Mouse (Mus musculus) heart, adult 2 months (tissue): ENCODE data around the gene Ssbp3. TPM values are rescaled to one million over a fixed set of nuclear protein-coding genes. Genes with fewer than 3 reads are reported as not detected.

Experiments
- DNase-seq, 2 experiments: peaks; one replicate each; pipeline ENCODE4 v3.0.0; 2021
- H3K27ac ChIP-seq: fragments of 200-600 bp; 2 replicates; pipeline ENCODE4 v1.8.1; 2022
- H3K27me3 ChIP-seq: fragments of 200-500 bp; 2 replicates; pipeline ENCODE4 v1.6.1; 2012; ENCODE audit warnings: mild to moderate bottlenecking, low read length, inconsistent platforms, mixed read lengths; ENCODE audit not compliant: control insufficient read depth, insufficient read depth
- H3K36me3 ChIP-seq: fragments of 200-500 bp; 2 replicates; pipeline ENCODE4 v1.6.1; 2012; ENCODE audit warnings: low read length, inconsistent platforms; ENCODE audit not compliant: control insufficient read depth, insufficient read depth
- H3K4me1 ChIP-seq: fragments of 200-500 bp; 2 replicates; pipeline ENCODE4 v1.6.1; 2011; ENCODE audit warnings: low read length; ENCODE audit not compliant: control insufficient read depth, insufficient read depth
- H3K4me3 ChIP-seq: fragments of 200-600 bp; 2 replicates; pipeline ENCODE4 v1.8.1; 2022
- H3K79me2 ChIP-seq: fragments of 200-500 bp; replicated peaks from 2 replicates; pipeline ENCODE4 v1.6.1; 2012; ENCODE audit warnings: mild to moderate bottlenecking, inconsistent platforms, low read length, moderate library complexity, mixed read lengths; ENCODE audit not compliant: control insufficient read depth, insufficient read depth
- H3K9ac ChIP-seq: fragments of 200-500 bp; 2 replicates; pipeline ENCODE4 v1.6.1; 2012; ENCODE audit warnings: low read depth, mild to moderate bottlenecking, control low read depth, inconsistent platforms, low read length, mixed read lengths
- CTCF ChIP-seq: fragments of 200-600 bp; IDR thresholded peaks from 2 replicates; pipeline ENCODE4 v1.8.1; 2022; ENCODE audit warnings: antibody characterized with exemption, mild to moderate bottlenecking, moderate library complexity
- EP300 ChIP-seq: fragments of 200-500 bp; IDR thresholded peaks from 2 replicates; pipeline ENCODE4 v1.6.1; 2011; ENCODE audit warnings: low read depth, low read length, control low read depth; ENCODE audit not compliant: insufficient read depth
- POLR2A ChIP-seq: fragments of 200-500 bp; IDR thresholded peaks from 2 replicates; pipeline ENCODE4 v1.6.1; 2011; ENCODE audit warnings: mild to moderate bottlenecking, low read depth, low read length, control low read depth; ENCODE audit not compliant: insufficient read depth
- WGBS: fragments of 180-500 bp; shearing (Covaris S2); methylation state at CpG from one replicate; pipeline ENCODE4 v1.1.7; 2018; 5-methylcytosine and 5-hydroxymethylcytosine counted together
- intact Hi-C: fragments of 180-260 bp; cut with DNase I; formaldehyde crosslinking; loops from one replicate; pipeline ENCODE4 v1.15.1; 2025
- polyA plus RNA-seq: library from polyadenylated mRNA; depleted of rRNA; stranded (reverse); fragments of >200 nt; gene quantifications from 2 replicates; pipeline ENCODE4 v1.2.3, GENCODE M21; 2012
- total RNA-seq, 2 experiments: library from RNA; stranded (reverse); gene quantifications; 2 replicates each; pipeline ENCODE4 v1.2.3; 2021

The Ssbp3 gene
- total and polyA plus RNA-seq, 3 experiments = 26.1 to 39.0 (median 37.3) TPM

DNA sequence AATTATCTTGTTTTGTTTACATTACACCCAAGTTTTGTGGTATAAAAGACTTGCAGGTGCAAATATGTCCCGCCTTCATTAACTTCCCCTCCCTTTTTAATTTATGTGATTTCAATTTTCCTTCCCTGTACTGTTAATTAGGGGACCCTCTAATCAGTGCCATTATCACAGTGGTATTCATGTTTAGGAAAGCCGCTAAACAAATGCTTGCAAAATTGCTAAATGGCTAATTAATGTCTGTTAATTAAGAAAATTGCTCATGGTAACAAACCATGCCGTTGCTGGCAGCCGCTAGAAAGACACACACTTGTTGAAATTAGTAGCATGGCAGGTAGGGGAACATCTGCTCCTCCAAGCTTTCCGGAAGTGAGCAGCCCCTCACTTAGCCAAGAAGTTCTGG, 114.9 kb downstream of the Ssbp3 start:
- TF ChIP-seq EP300 = no peak
- TF ChIP-seq POLR2A = no peak
- TF ChIP-seq CTCF = no peak
- intact Hi-C loops = no loop called here
- WGBS = 93% methylated on average over 5 of the region's 5 CpGs
- Histone ChIP-seq H3K27me3 (no peaks in the 10 kb centered on the region), H3K27ac (no peak overlapping the region), H3K79me2 (no peaks in the 10 kb centered on the region), H3K4me1 (peaks cover 3% of the 10 kb centered on the region), H3K4me3 (no peak overlapping the region), H3K9ac (no peak overlapping the region), H3K36me3 (no peaks in the 10 kb centered on the region)
- no peak for DNase-seq

DNA sequence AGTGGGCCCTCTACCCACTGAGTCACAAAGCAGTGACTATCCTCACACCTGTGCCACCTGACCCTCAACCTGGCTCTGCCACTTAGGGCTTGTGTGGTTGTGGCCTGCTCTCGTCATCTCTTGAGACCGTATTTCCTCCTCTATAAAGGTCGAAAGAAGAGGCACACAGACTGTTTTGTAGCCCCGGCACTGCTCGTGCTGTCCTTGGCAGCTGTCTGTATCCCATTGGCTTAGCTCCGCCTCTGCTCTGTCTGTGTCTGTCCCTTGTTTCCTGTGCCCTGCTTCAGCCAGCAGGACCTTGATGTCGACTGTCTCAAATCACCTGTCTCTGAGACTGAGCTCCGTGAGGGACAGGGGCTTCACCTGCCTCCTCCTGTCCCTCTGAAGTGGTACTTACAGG, 116.0 kb downstream of the Ssbp3 start:
- Histone ChIP-seq H3K27ac (no peak overlapping the region; the same call in 1 of the 2 replicates), H3K4me3 (no peak overlapping the region), H3K27me3 (no peaks in the 10 kb centered on the region), H3K9ac (no peak overlapping the region), H3K4me1 (peaks cover 3% of the 10 kb centered on the region), H3K36me3 (no peaks in the 10 kb centered on the region), H3K79me2 (no peaks in the 10 kb centered on the region)
- peak in 1 of 2 experiments; percentile 31 for DNase-seq
- 16% methylated on average over 8 of the region's 8 CpGs for WGBS
- 0 out of 2 replicates have a peak, but pooled peaks have one; percentile 12 for TF ChIP-seq EP300
- no peak for TF ChIP-seq POLR2A
- TF ChIP-seq CTCF = no peak
- intact Hi-C loops = no loop called here

DNA sequence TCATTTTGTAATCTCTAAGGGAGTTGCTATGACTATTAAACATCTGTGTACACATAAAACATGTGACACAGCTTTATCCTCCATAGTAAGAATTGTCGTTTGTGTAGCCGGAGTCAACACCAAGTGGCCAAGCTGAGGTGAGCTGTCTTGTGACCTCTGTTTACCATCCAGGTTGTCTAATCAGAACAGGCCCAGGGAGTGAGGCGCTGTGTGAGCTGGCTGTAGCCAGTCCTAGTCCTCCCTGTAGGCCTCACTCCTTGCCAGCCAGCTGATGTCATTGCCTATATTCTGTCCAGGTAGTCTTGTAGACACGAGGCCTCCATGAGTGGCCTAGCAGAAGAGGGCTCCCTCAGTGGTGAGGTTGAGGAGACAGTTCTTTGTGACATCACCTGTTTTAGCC, 125.2 kb downstream of the Ssbp3 start:
- 57% methylated on average over 4 of the region's 4 CpGs for WGBS
- DNase-seq = no peak
- intact Hi-C loops = no loop called here
- H3K4me3 ChIP-seq = no peak overlapping the region
- H3K79me2 ChIP-seq = no peaks in the 10 kb centered on the region
- no peak for TF ChIP-seq POLR2A
- no peak for TF ChIP-seq CTCF
- no peak for TF ChIP-seq EP300
- no peaks in the 10 kb centered on the region for H3K27me3 ChIP-seq
- no peaks in the 10 kb centered on the region for H3K36me3 ChIP-seq
- H3K27ac ChIP-seq = no peak overlapping the region
- no peak overlapping the region for H3K9ac ChIP-seq
- H3K4me1 ChIP-seq = no peaks in the 10 kb centered on the region

DNA sequence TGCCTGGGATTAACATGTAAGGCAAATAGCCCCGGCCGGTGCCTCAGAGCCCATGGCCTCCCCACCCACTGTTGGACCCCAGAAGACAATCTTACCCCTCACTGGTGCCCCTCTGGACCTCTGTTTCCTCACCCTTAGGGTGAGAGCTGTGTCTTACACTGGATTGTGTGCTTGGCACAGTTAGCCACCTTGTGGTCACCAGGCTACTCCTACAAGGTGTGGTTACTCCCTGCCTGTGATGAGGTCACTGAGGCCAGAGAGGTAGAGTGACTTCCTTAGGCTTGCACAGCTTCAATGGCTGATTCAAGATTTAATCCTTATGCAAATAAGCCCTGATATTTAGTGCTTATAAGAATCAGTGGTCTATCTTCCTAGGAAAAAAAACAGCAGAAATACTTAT, 126.5 kb downstream of the Ssbp3 start:
- H3K36me3 ChIP-seq = no peaks in the 10 kb centered on the region
- DNase-seq = no peak
- TF ChIP-seq CTCF (no peak), POLR2A (no peak), EP300 (no peak)
- H3K27me3 ChIP-seq = no peaks in the 10 kb centered on the region
- no peaks in the 10 kb centered on the region for H3K4me1 ChIP-seq
- no peaks in the 10 kb centered on the region for H3K79me2 ChIP-seq
- no peak overlapping the region for H3K4me3 ChIP-seq
- no peak overlapping the region for H3K9ac ChIP-seq
- WGBS = 90% methylated on average over 2 of the region's 2 CpGs
- H3K27ac ChIP-seq = no peak overlapping the region
- intact Hi-C loops = no loop called here

DNA sequence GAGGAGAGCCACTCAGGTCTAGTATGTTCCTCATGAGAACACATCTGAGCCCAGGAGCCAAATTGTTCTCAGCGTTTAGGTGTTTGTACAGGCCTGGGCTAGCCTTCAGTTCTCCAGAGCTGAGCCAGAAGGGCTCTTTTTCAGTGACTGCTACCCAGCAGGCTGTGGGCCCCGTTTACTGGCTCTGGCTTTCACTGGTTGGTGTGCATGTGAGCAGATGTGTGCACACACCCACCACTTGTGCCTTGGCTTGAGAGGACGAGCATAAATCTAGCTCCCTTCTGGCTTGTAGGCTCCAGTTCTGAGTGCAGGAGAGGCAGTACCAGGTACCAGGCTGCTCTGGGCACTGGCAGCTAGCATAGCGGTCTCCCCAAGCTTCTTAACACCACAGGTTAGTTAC, 127.8 kb downstream of the Ssbp3 start:
- H3K4me1 ChIP-seq = no peaks in the 10 kb centered on the region
- WGBS = 84% methylated on average over 4 of the region's 4 CpGs
- no peak overlapping the region for H3K27ac ChIP-seq
- H3K4me3 ChIP-seq = no peak overlapping the region
- no peak for DNase-seq
- intact Hi-C loops = no loop called here
- TF ChIP-seq EP300 = no peak
- H3K9ac ChIP-seq = no peak overlapping the region
- H3K36me3 ChIP-seq = no peaks in the 10 kb centered on the region
- no peaks in the 10 kb centered on the region for H3K27me3 ChIP-seq
- no peaks in the 10 kb centered on the region for H3K79me2 ChIP-seq

DNA sequence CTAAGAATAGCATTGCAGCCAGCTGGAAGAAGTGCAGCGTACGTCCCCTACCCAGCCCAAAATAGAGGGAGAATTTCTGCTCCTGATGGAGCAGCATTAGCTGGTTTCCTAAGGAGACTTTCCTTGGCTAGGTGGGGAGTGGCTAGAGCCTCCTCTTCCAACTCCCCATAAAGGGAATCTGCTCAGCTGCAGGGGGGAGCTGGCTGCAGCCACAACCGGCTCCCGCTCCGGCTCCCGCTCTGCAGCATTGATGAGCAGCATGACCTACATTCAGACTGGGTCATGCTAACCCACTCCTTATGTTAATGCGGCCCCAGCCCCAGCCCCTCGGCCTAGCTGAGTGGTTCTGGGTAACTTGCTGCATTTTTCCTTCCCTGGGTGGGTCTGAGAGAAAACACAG, 128.8 kb downstream of the Ssbp3 start:
- no peaks in the 10 kb centered on the region for H3K36me3 ChIP-seq
- TF ChIP-seq EP300 = no peak
- no peak for TF ChIP-seq CTCF
- no peak for TF ChIP-seq POLR2A
- no peak overlapping the region for H3K9ac ChIP-seq
- no peak overlapping the region for H3K27ac ChIP-seq
- no peaks in the 10 kb centered on the region for H3K4me1 ChIP-seq
- 79% methylated on average over 8 of the region's 8 CpGs for WGBS
- H3K4me3 ChIP-seq = no peak overlapping the region
- H3K79me2 ChIP-seq = no peaks in the 10 kb centered on the region
- intact Hi-C loops = no loop called here
- no peaks in the 10 kb centered on the region for H3K27me3 ChIP-seq
- no peak for DNase-seq

DNA sequence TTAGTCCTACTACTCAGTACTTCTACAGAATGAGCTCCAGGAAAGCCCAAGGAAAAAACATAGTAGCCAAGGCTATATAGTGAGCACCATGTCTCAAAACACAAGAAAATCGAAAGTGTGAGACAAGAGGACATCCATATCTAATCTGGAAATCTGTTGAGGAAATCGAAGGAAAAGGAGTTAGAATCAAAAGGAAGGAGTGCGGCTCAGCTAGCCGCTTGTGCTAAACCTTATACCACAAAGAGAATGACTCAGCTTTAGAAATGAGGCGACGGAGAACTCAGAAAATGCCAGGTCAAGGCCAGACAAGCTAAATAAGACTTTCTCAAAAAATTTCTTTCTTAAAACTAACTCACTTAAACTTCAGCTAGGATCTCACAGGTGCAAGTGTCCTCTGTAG, 131.8 kb downstream of the Ssbp3 start:
- H3K27ac ChIP-seq = no peak overlapping the region
- H3K9ac ChIP-seq = no peak overlapping the region
- intact Hi-C loops = no loop called here
- no peak overlapping the region for H3K4me3 ChIP-seq
- TF ChIP-seq POLR2A (no peak), CTCF (no peak), EP300 (no peak)
- no peaks in the 10 kb centered on the region for H3K79me2 ChIP-seq
- H3K27me3 ChIP-seq = no peaks in the 10 kb centered on the region
- H3K4me1 ChIP-seq = no peaks in the 10 kb centered on the region
- 72% methylated on average over 6 of the region's 6 CpGs for WGBS
- H3K36me3 ChIP-seq = no peaks in the 10 kb centered on the region
- DNase-seq = no peak
